Mouse (Mus musculus) limb, embryonic 12.5 days (tissue): ENCODE results near the gene Gprc5d. TPM values are rescaled to one million over a fixed set of nuclear protein-coding genes. Genes with fewer than 3 reads are reported as not detected.
A peak's percentile ranks its signal among the peaks of the same experiment; 100 is the strongest.

Experiments used
- ATAC-seq: fragments of 200-750 bp; cut with Nextera tagmentation; 2 replicates; pipeline ENCODE4 v1.8.0; 2017; ENCODE audit warnings: low read depth, moderate TSS enrichment; ENCODE audit not compliant: insufficient number of reproducible peaks, insufficient read depth, low FRiP score, low TSS enrichment
- H3K27ac ChIP-seq: fragments of 300-500 bp; sonication (generic); 2 replicates; pipeline ENCODE4 v1.5.1; 2016; ENCODE audit warnings: mild to moderate bottlenecking, moderate library complexity
- H3K27me3 ChIP-seq: fragments of 300-500 bp; sonication (generic); 2 replicates; pipeline ENCODE4 v1.6.1; 2016; ENCODE audit warnings: mild to moderate bottlenecking, moderate library complexity
- H3K36me3 ChIP-seq: fragments of 300-500 bp; sonication (generic); 2 replicates; pipeline ENCODE4 v1.6.1; 2016; ENCODE audit warnings: mild to moderate bottlenecking, moderate library complexity
- H3K4me1 ChIP-seq: fragments of 300-500 bp; sonication (generic); replicated peaks from 2 replicates; pipeline ENCODE4 v1.6.1; 2016
- H3K4me2 ChIP-seq: fragments of 300-500 bp; sonication (generic); 2 replicates; pipeline ENCODE4 v1.6.1; 2016; ENCODE audit warnings: mild to moderate bottlenecking, moderate library complexity
- H3K4me3 ChIP-seq: fragments of 300-500 bp; sonication (generic); replicated peaks from 2 replicates; pipeline ENCODE4 v1.5.1; 2016; ENCODE audit warnings: mild to moderate bottlenecking
- H3K9ac ChIP-seq: fragments of 300-500 bp; sonication (generic); replicated peaks from 2 replicates; pipeline ENCODE4 v1.6.1; 2016; ENCODE audit warnings: mild to moderate bottlenecking, moderate library complexity
- H3K9me3 ChIP-seq: fragments of 300-500 bp; sonication (generic); 2 replicates; pipeline ENCODE4 v1.6.1; 2016; ENCODE audit warnings: mild to moderate bottlenecking, moderate library complexity
- WGBS: fragments of 180-500 bp; shearing (Covaris S2); methylation state at CpG from one replicate; pipeline ENCODE4 v1.1.7; 2016; 5-methylcytosine and 5-hydroxymethylcytosine counted together
- polyA plus RNA-seq: library from polyadenylated mRNA; unstranded; fragments of >200 nt; fragmentation: Nextera tagmentation; extraction: Ambion mirVana; gene quantifications from 2 replicates; pipeline ENCODE4 v1.2.1, GENCODE M21; 2016

Gprc5d gene
- polyA plus RNA-seq, 1 experiment from 2014 or later = not detected

- Histone ChIP-seq H3K27ac (no peak overlapping the region), H3K36me3 (no peaks in the 10 kb centered on the region), H3K4me1 (peaks cover 21% of the 10 kb centered on the region), H3K9me3 (no peaks in the 10 kb centered on the region), H3K27me3 (peaks cover 31% of the 10 kb centered on the region; the same call in 1 of the 2 replicates), H3K9ac (no peak overlapping the region), H3K4me2 (no peak overlapping the region), H3K4me3 (no peak overlapping the region)
- 77% methylated on average over 4 of the region's 5 CpGs for WGBS
- no peak for ATAC-seq
These were observed 49.9 kb downstream of the Gprc5d start for GRCm38 (mm10) chr6:135068221-135068620.

DNA sequence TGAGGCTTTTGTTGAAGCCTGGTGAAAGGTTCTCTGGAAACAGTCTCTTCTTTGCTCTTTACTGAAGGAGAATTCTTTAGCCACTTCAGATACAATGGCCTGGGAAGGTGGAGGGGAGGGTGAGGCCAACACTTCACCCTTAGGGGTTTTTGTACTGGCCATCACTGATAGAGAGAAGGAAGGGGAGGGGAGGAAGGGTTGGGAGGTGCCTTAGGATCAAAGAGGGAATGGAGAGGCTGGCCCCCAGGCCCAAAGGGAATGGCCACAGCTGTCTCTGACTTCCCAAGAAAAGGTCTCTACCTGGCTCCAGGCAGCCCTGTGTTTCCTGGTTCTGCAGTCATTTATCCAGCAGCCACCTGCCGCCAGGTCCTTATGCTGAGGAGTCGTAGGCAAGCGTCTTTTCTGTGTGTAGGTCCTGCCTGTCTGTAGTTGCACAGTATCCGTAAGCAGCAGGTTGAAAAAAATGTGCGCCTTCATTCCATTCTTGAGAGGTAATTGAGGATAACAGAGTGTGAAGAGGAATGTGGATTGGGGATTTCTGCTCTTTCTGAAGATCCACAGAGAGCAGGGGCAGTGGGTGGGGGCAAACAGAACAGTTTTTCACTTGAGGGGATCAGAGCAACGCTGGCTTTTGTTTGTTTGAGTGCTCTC lies 51.2 kb downstream of the Gprc5d start:
- Histone ChIP-seq H3K4me3 (no peak overlapping the region), H3K9ac (no peak overlapping the region), H3K4me2 (no peak overlapping the region), H3K27ac (no peak overlapping the region), H3K4me1 (peaks cover 21% of the 10 kb centered on the region), H3K27me3 (peaks cover 31% of the 10 kb centered on the region; the same call in 1 of the 2 replicates), H3K9me3 (no peaks in the 10 kb centered on the region), H3K36me3 (no peaks in the 10 kb centered on the region)
- WGBS = 34% methylated on average over 6 of the region's 6 CpGs
- no peak for ATAC-seq

DNA sequence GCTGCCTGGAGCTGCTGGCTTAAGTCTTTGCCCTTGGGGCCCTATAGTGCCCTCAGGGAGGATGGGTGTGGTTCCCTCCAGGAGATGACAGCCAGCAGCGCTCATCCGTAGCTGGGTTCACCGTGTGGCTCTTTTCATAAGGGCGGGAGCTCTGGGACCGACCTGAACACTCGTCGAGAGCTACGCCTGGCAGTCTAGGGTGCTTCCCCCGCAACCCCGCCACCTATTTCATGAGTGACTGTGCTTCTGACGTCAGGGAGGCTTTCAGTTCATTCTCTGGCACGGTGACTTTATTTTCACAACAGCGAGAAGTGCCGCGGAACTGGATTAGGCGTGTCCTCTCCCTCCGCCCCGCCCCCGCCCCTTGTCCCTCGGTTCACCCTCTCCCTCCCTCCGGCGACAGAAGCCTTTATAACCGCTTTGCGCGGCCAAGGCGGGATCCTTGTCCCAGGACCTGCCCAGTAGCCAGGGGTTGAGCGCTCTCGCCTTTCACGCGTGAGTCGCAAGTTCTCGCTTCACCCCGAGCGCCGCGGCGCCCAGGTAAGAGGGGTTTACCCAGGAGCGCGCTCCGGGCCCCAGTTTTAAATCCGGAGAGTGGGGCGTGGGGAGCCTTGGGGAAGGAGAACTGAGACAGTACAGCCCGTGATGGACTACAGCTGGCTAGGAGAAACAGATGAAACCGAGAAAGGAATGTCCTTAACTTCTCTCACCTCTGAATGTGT lies 52.7 kb downstream of the Gprc5d start, which contains the start of gene Gprc5a:
Gene Gprc5a, plus strand, starts transcription at position 416 of the 722 bp plus-strand sequence.
- ATAC-seq = peak; percentile 34
- Histone ChIP-seq H3K9me3 (no peaks in the 10 kb centered on the region), H3K9ac (peak within 1 kb of the TSS; percentile 53; the same call in 1 of the 2 replicates), H3K27me3 (peaks cover 31% of the 10 kb centered on the region; the same call in 1 of the 2 replicates), H3K4me3 (peak within 1 kb of the TSS; percentile 46), H3K27ac (no peak within 1 kb of the TSS), H3K4me2 (peak within 1 kb of the TSS; percentile 77), H3K36me3 (no peaks in the 10 kb centered on the region), H3K4me1 (peaks cover 21% of the 10 kb centered on the region)
- 1% methylated on average over 44 of the region's 44 CpGs for WGBS

GRCm38 (mm10) chr6:135064621-135065020 lies 53.5 kb downstream of the Gprc5d start:
- WGBS = 75% methylated on average over 12 of the region's 12 CpGs
- no peak for ATAC-seq
- Histone ChIP-seq H3K27me3 (peaks cover 31% of the 10 kb centered on the region; the same call in 1 of the 2 replicates), H3K36me3 (no peaks in the 10 kb centered on the region), H3K9ac (no peak overlapping the region), H3K4me3 (no peak overlapping the region), H3K4me2 (no peak overlapping the region), H3K27ac (no peak overlapping the region), H3K9me3 (no peaks in the 10 kb centered on the region), H3K4me1 (peaks cover 21% of the 10 kb centered on the region)

GRCm38 (mm10) chr6:135060728-135061127 lies 57.4 kb downstream of the Gprc5d start:
- no peak overlapping the region for H3K4me3 ChIP-seq
- H3K9me3 ChIP-seq = no peaks in the 10 kb centered on the region
- H3K27ac ChIP-seq = no peak overlapping the region
- peaks cover 19% of the 10 kb centered on the region; the same call in 1 of the 2 replicates for H3K27me3 ChIP-seq
- H3K4me1 ChIP-seq = peaks cover 8% of the 10 kb centered on the region
- no peak overlapping the region for H3K9ac ChIP-seq
- H3K36me3 ChIP-seq = no peaks in the 10 kb centered on the region
- 91% methylated on average over 4 of the region's 4 CpGs for WGBS
- no peak overlapping the region for H3K4me2 ChIP-seq
- ATAC-seq = no peak

Other genes with a start within 250 kb of the Gprc5d start
- gene Gpr19, start 219.7 kb downstream of the Gprc5d start, polyA plus RNA-seq = 8.3 and 8.6 TPM in 2 replicates
- gene Cdkn1b, start 197.9 kb downstream of the Gprc5d start, polyA plus RNA-seq = 18.5 and 18.8 TPM in 2 replicates
- gene Apold1, start 136.6 kb downstream of the Gprc5d start, polyA plus RNA-seq = 4.5 and 5.2 TPM in 2 replicates
- gene Ddx47, start 106.7 kb downstream of the Gprc5d start, polyA plus RNA-seq = 126 and 127 TPM in 2 replicates
- 1.5 and 1.6 TPM in 2 replicates for gene Gprc5a, start 52.6 kb downstream of the Gprc5d start, polyA plus RNA-seq
- 26.9 and 27.6 TPM in 2 replicates for gene Fam234b, start 79.7 kb upstream of the Gprc5d start, polyA plus RNA-seq
- gene Hebp1, start 79.7 kb upstream of the Gprc5d start, polyA plus RNA-seq = 5.1 and 8.4 TPM in 2 replicates
- gene Gsg1, start 136.1 kb upstream of the Gprc5d start, polyA plus RNA-seq = 0.74 and 0.78 TPM in 2 replicates
- 0.17 TPM in 1 of 2 replicates, not detected in the other for gene Pbp2, start 192.1 kb upstream of the Gprc5d start, polyA plus RNA-seq
- gene Emp1, start 244.3 kb upstream of the Gprc5d start, polyA plus RNA-seq = 38.0 and 39.4 TPM in 2 replicates